ENCODE assay signal across 8 mouse cellular contexts in genomic region chr11:80089817-80090214, GRCm38 (mm10). TPM values are rescaled to one million over a fixed set of nuclear protein-coding genes. Genes with fewer than 3 reads are reported as not detected.
A peak's percentile ranks its signal among the peaks of the same experiment; 100 is the strongest.
DNase-seq lines count a peak whose midpoint lies in the region; ATAC-seq and TF ChIP-seq lines count a peak whose summit lies in the region.

No protein-coding gene starts in this region.

- H3K4me1 ChIP-seq in testis, adult 2 months (ENCODE audit: control insufficient read depth, insufficient read depth, low read length) = peaks cover 3% of the 10 kb centered on the region; the same call in 1 of the 2 replicates
- H3K4me1 ChIP-seq in limb, embryonic 15.5 days = no peaks in the 10 kb centered on the region
- H3K4me1 ChIP-seq in stomach, embryonic 16.5 days (ENCODE audit: control insufficient read depth, insufficient read depth, low read length) = peaks cover 10% of the 10 kb centered on the region

- H3K27ac ChIP-seq in testis, adult 2 months (ENCODE audit: control insufficient read depth, insufficient read depth, low read depth, low read length) = peak overlapping the region; percentile 56
- H3K27ac ChIP-seq in limb, embryonic 15.5 days = peak overlapping the region; percentile 67
- no peak overlapping the region for H3K27ac ChIP-seq in stomach, embryonic 16.5 days (ENCODE audit: low read length)

- no peaks in the 10 kb centered on the region for H3K9me3 ChIP-seq in limb, embryonic 15.5 days
- no peaks in the 10 kb centered on the region for H3K9me3 ChIP-seq in stomach, embryonic 16.5 days (replicated peaks; ENCODE audit: control insufficient read depth, low read length)

- ATAC-seq in limb, embryonic 15.5 days (ENCODE audit: insufficient number of reproducible peaks, low FRiP score, low TSS enrichment, low read depth) = no peak
- ATAC-seq in stomach, embryonic 16.5 days (ENCODE audit: insufficient read depth, low FRiP score) = no peak

- H3K9ac ChIP-seq in limb, embryonic 15.5 days = peak overlapping the region; percentile 97
- H3K9ac ChIP-seq in stomach, embryonic 16.5 days (ENCODE audit: low read length) = peak overlapping the region; percentile 99

- H3K4me2 ChIP-seq in limb, embryonic 15.5 days = peak overlapping the region; percentile 77
- peak overlapping the region; percentile 64 for H3K4me2 ChIP-seq in stomach, embryonic 16.5 days (ENCODE audit: low read depth, low read length)

- peak overlapping the region; percentile 94 for H3K4me3 ChIP-seq in testis, adult 2 months (ENCODE audit: control insufficient read depth, low read depth, low read length)
- peak overlapping the region; percentile 93 for H3K4me3 ChIP-seq in limb, embryonic 15.5 days
- H3K4me3 ChIP-seq in stomach, embryonic 16.5 days (replicated peaks; ENCODE audit: low read length) = peak overlapping the region; percentile 99

- peak; percentile 38 for DNase-seq in embryo, embryonic 10.5 days (ENCODE audit: low spot score)
- DNase-seq in embryo, embryonic 9.5 days (ENCODE audit: extremely low spot score) = no peak
- DNase-seq in testis, postnatal 10 days (ENCODE audit: low spot score) = no peak
- DNase-seq in left cerebral cortex, adult 18-20 months (ENCODE audit: low spot score in 2 of 2) = no peak
- DNase-seq in kidney, adult 8-10 months = no peak

- no peaks in the 10 kb centered on the region for H3K36me3 ChIP-seq in testis, adult 2 months (ENCODE audit: control insufficient read depth, insufficient read depth, low read length)
- no peaks in the 10 kb centered on the region for H3K36me3 ChIP-seq in limb, embryonic 15.5 days
- no peaks in the 10 kb centered on the region for H3K36me3 ChIP-seq in stomach, embryonic 16.5 days (ENCODE audit: control insufficient read depth, insufficient read depth, low read length)

- no peaks in the 10 kb centered on the region for H3K27me3 ChIP-seq in testis, adult 2 months (ENCODE audit: control insufficient read depth, insufficient read depth, low read length)
- H3K27me3 ChIP-seq in limb, embryonic 15.5 days = no peaks in the 10 kb centered on the region
- H3K27me3 ChIP-seq in stomach, embryonic 16.5 days (ENCODE audit: control insufficient read depth, insufficient read depth, low read length) = no peaks in the 10 kb centered on the region

- WGBS in limb, embryonic 15.5 days = under 1% methylated on average over 14 of the region's 14 CpGs
- WGBS in stomach, embryonic 16.5 days = under 1% methylated on average over 14 of the region's 14 CpGs

- no peak for TF ChIP-seq POLR2A in testis, adult 2 months (IDR thresholded peaks at IDR 0.05; ENCODE audit: control insufficient read depth, low read depth, low read length)

- no peak for TF ChIP-seq CTCF in testis, adult 2 months (IDR thresholded peaks at IDR 0.05; ENCODE audit: control insufficient read depth, insufficient read depth, insufficient replicate concordance, low read depth, low read length)

RNA-seq across cellular contexts. Expression of gene Atad5, which starts 0.6 kb away (rescaled TPM):
- 0.83 and 1.2 TPM in 2 replicates for polyA plus RNA-seq in testis, adult 2 months (2012; rRNA removed)
- 8.7 and 9.3 TPM in 2 replicates for polyA plus RNA-seq in limb, embryonic 15.5 days (2015; fragmentation: Nextera tagmentation; extraction: Ambion mirVana)
- polyA plus RNA-seq in stomach, embryonic 16.5 days (2015; fragmentation: Nextera tagmentation; extraction: Ambion mirVana) = 6.8 and 9.0 TPM in 2 replicates
- 1 to 10 TPM; 2.7 to 3.0 TPM for total RNA-seq in left cerebral cortex, adult 18-20 months (2021)

RNA-seq across cellular contexts. Expression of gene Crlf3, which starts 9.0 kb away (rescaled TPM):
- polyA plus RNA-seq in testis, adult 2 months (2012; rRNA removed) = 5.0 and 6.3 TPM in 2 replicates
- polyA plus RNA-seq in limb, embryonic 15.5 days (2015; fragmentation: Nextera tagmentation; extraction: Ambion mirVana) = 44.2 and 44.4 TPM in 2 replicates
- 22.4 and 28.7 TPM in 2 replicates for polyA plus RNA-seq in stomach, embryonic 16.5 days (2015; fragmentation: Nextera tagmentation; extraction: Ambion mirVana)
- total RNA-seq in left cerebral cortex, adult 18-20 months (2021) = 10 to 100 TPM; 12.1 to 15.0 TPM

RNA-seq across cellular contexts. Expression of gene Tefm, which starts 52.2 kb away (rescaled TPM):
- polyA plus RNA-seq in testis, adult 2 months (2012; rRNA removed) = 3.7 and 4.2 TPM in 2 replicates
- 27.1 and 28.3 TPM in 2 replicates for polyA plus RNA-seq in limb, embryonic 15.5 days (2015; fragmentation: Nextera tagmentation; extraction: Ambion mirVana)
- 22.6 and 23.0 TPM in 2 replicates for polyA plus RNA-seq in stomach, embryonic 16.5 days (2015; fragmentation: Nextera tagmentation; extraction: Ambion mirVana)
- 1 to 10 TPM; 6.9 to 7.2 TPM for total RNA-seq in left cerebral cortex, adult 18-20 months (2021)
